Mouse (Mus musculus) ES-E14 (cell line): ENCODE measurements around the gene Ypel2.

ENCODE experiments used
- CHD2 ChIP-seq: IDR thresholded peaks from 2 replicates; pipeline ENCODE4 v1.6.1; 2014; ENCODE audit warnings: mild to moderate bottlenecking, low read depth, low read length, inconsistent platforms
- HCFC1 ChIP-seq: IDR thresholded peaks from 2 replicates; pipeline ENCODE4 v1.6.1; 2012; ENCODE audit warnings: low read length, inconsistent platforms, borderline replicate concordance; ENCODE audit not compliant: insufficient read depth
- MAFK ChIP-seq: IDR thresholded peaks from 2 replicates; pipeline ENCODE4 v1.6.1; 2014; ENCODE audit warnings: mild to moderate bottlenecking, low read depth, low read length, inconsistent platforms; ENCODE audit not compliant: insufficient read depth
- ZC3H11A ChIP-seq: IDR thresholded peaks from 2 replicates; pipeline ENCODE4 v1.6.1; 2012; ENCODE audit warnings: low read depth, mild to moderate bottlenecking, inconsistent platforms, low read length, borderline replicate concordance
- ZNF384 ChIP-seq: IDR thresholded peaks from 2 replicates; pipeline ENCODE4 v1.6.1; 2012; ENCODE audit warnings: low read depth, low read length, inconsistent platforms

DNA sequence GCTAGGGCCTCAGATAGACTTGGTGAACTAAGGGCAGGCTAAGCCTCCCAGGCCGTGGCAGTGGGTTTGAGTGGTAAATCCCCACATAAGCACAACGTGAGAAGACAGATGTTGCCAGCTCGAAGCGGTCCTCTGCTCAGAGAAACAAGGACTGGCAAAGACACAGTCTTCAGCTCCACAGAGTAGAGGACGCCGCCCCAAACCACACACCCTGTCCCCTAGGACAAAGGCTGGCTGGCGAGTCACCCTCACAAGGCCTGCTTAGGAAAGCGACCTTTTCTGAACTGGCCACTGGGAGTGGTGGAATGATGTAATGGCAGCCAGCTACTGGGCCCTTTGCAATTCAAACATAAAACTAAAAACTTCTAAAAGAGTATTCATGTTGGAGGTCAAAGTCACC, 40.4 kb downstream of the Ypel2 start:
- no peak for TF ChIP-seq ZC3H11A
- no peak for TF ChIP-seq CHD2
- no peak for TF ChIP-seq HCFC1
- no peak for TF ChIP-seq MAFK
- TF ChIP-seq ZNF384: no peak
